Mouse (Mus musculus): ENCODE results near the gene Tead4. TPM values are rescaled to one million over a fixed set of nuclear protein-coding genes. Genes with fewer than 3 reads are reported as not detected.

Tead4 gene
- polyA plus RNA-seq, 1 experiment from 2014 or later = 0.28 TPM

DNA sequence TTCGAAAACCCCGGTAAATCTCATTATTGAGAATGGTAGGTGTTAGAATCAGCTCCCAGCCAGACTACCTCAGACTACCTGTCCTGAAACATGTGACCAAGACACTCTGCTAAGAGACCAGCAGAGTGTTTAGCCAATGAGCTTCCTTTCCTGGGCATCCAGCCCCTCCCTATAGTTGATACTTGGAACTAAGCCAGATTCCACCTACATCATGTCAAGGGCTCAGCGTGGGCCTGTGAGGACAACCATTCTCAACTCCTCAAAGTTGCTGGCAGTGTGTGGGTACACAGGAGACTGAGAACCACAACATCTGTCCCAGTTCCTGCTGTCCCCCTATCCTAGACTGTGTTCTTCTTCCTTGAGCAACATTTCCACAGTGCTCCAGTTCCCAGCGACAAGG lies 45.3 kb downstream of the Tead4 start:
- no peaks in the 10 kb centered on the region for H3K27me3 ChIP-seq (ENCODE audit: insufficient read depth, low read length)
- H3K36me3 ChIP-seq (replicated peaks; ENCODE audit: insufficient read depth, low read length) = no peaks in the 10 kb centered on the region
- no peak overlapping the region for H3K9ac ChIP-seq (replicated peaks)
- DNase-seq (no peak), ATAC-seq (no peak)
- H3K4me1 ChIP-seq (ENCODE audit: insufficient read depth) = no peaks in the 10 kb centered on the region
- H3K27ac ChIP-seq (ENCODE audit: low read depth) = no peak overlapping the region
- TF ChIP-seq CTCF (IDR thresholded peaks at IDR 0.05; ENCODE audit: low read depth) (no peak), EP300 (IDR thresholded peaks at IDR 0.05; ENCODE audit: low read depth) (no peak)
- 77% methylated on average over 4 of the region's 4 CpGs for WGBS (ENCODE audit: insufficient replicate concordance)
- H3K4me2 ChIP-seq (ENCODE audit: low read depth, low read length) = no peak overlapping the region
- H3K4me3 ChIP-seq (ENCODE audit: low read depth, low read length) = no peak overlapping the region
- no peaks in the 10 kb centered on the region for H3K9me3 ChIP-seq (ENCODE audit: low read length)

- Histone ChIP-seq H3K27ac (ENCODE audit: low read depth) (no peak overlapping the region), H3K36me3 (replicated peaks; ENCODE audit: insufficient read depth, low read length) (no peaks in the 10 kb centered on the region), H3K4me3 (ENCODE audit: low read depth, low read length) (no peak overlapping the region), H3K27me3 (ENCODE audit: insufficient read depth, low read length) (no peaks in the 10 kb centered on the region), H3K4me1 (ENCODE audit: insufficient read depth) (no peaks in the 10 kb centered on the region), H3K9ac (replicated peaks) (no peak overlapping the region), H3K4me2 (ENCODE audit: low read depth, low read length) (no peak overlapping the region), H3K9me3 (ENCODE audit: low read length) (no peaks in the 10 kb centered on the region)
- 77% methylated on average over 4 of the region's 4 CpGs for WGBS (ENCODE audit: insufficient replicate concordance)
- no peak for ATAC-seq
- no peak for DNase-seq
- TF ChIP-seq CTCF (IDR thresholded peaks at IDR 0.05; ENCODE audit: low read depth) (no peak), EP300 (IDR thresholded peaks at IDR 0.05; ENCODE audit: low read depth) (no peak)
These were observed 46.1 kb downstream of the Tead4 start for GRCm38 (mm10) chr6:128254551-128254950.

GRCm38 (mm10) chr6:128253111-128253510 lies 47.5 kb downstream of the Tead4 start:
- ATAC-seq = no peak
- WGBS (ENCODE audit: insufficient replicate concordance) = 77% methylated on average over 2 of the region's 2 CpGs
- Histone ChIP-seq H3K4me1 (ENCODE audit: insufficient read depth) (no peaks in the 10 kb centered on the region), H3K4me3 (ENCODE audit: low read depth, low read length) (no peak overlapping the region), H3K4me2 (ENCODE audit: low read depth, low read length) (no peak overlapping the region), H3K9ac (replicated peaks) (no peak overlapping the region), H3K27me3 (ENCODE audit: insufficient read depth, low read length) (no peaks in the 10 kb centered on the region), H3K27ac (ENCODE audit: low read depth) (no peak overlapping the region), H3K36me3 (replicated peaks; ENCODE audit: insufficient read depth, low read length) (no peaks in the 10 kb centered on the region), H3K9me3 (ENCODE audit: low read length) (no peaks in the 10 kb centered on the region)
- TF ChIP-seq CTCF (IDR thresholded peaks at IDR 0.05; ENCODE audit: low read depth) (no peak), EP300 (IDR thresholded peaks at IDR 0.05; ENCODE audit: low read depth) (no peak)
- no peak for DNase-seq

DNA sequence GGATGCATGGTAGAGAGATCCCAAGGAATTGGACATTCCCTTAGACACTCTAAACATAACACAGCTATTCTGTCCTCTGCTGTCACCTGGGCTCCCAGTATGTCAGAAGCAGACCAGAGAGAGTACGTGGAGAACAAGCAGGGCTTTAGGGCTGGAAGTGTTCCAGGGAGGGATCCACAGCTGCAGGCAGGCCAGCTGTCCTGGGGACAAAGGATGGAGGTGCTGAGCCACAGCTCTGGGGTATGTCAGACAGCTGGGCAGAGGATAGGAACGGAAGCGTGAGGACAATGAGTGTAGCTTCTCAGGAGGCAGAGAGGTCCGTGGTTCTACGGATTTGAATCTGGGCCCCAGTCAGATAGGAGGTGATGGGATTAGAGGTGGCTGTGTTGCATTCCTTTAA lies 50.0 kb downstream of the Tead4 start:
- no peak overlapping the region for H3K4me2 ChIP-seq (ENCODE audit: low read depth, low read length)
- DNase-seq (no peak), ATAC-seq (no peak)
- no peak overlapping the region for H3K9ac ChIP-seq (replicated peaks)
- H3K27me3 ChIP-seq (ENCODE audit: insufficient read depth, low read length) = no peaks in the 10 kb centered on the region
- no peak overlapping the region for H3K4me3 ChIP-seq (ENCODE audit: low read depth, low read length)
- no peaks in the 10 kb centered on the region for H3K9me3 ChIP-seq (ENCODE audit: low read length)
- WGBS (ENCODE audit: insufficient replicate concordance) = 81% methylated on average over 5 of the region's 5 CpGs
- TF ChIP-seq CTCF (IDR thresholded peaks at IDR 0.05; ENCODE audit: low read depth) (no peak), EP300 (IDR thresholded peaks at IDR 0.05; ENCODE audit: low read depth) (no peak)
- no peaks in the 10 kb centered on the region for H3K36me3 ChIP-seq (replicated peaks; ENCODE audit: insufficient read depth, low read length)
- no peak overlapping the region for H3K27ac ChIP-seq (ENCODE audit: low read depth)
- no peaks in the 10 kb centered on the region for H3K4me1 ChIP-seq (ENCODE audit: insufficient read depth)

GRCm38 (mm10) chr6:128237102-128237763 lies 63.4 kb downstream of the Tead4 start:
- no peak for DNase-seq
- Histone ChIP-seq H3K4me1 (ENCODE audit: insufficient read depth) (no peaks in the 10 kb centered on the region), H3K9ac (replicated peaks) (no peak overlapping the region), H3K27me3 (ENCODE audit: insufficient read depth, low read length) (no peaks in the 10 kb centered on the region), H3K4me2 (ENCODE audit: low read depth, low read length) (no peak overlapping the region), H3K9me3 (ENCODE audit: low read length) (no peaks in the 10 kb centered on the region), H3K27ac (ENCODE audit: low read depth) (no peak overlapping the region), H3K4me3 (ENCODE audit: low read depth, low read length) (no peak overlapping the region), H3K36me3 (replicated peaks; ENCODE audit: insufficient read depth, low read length) (no peaks in the 10 kb centered on the region)
- 49% methylated on average over 2 of the region's 2 CpGs for WGBS (ENCODE audit: insufficient replicate concordance)
- TF ChIP-seq CTCF (IDR thresholded peaks at IDR 0.05; ENCODE audit: low read depth) = no peak
- TF ChIP-seq EP300 (IDR thresholded peaks at IDR 0.05; ENCODE audit: low read depth) = no peak
- no peak for ATAC-seq

DNA sequence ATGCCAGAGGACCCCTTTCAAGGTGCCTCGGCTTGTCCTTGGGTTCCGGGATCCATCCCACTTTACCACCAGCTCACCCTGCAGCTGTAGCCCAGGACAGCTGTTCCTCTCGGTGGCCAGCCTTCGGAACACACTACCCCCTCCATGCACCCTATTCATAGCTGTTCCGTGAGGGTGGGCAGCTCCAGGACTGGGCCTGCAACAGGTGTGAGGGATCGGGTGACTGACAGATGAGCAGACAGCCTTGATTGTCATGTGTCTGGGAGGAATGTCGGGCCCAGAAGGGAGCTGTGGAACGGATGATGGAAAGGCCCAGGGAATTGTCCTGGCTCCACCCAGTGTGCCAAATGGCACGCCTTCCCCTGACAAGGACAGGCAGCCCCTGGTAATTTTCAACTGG lies 64.0 kb downstream of the Tead4 start:
- Histone ChIP-seq H3K36me3 (replicated peaks; ENCODE audit: insufficient read depth, low read length) (no peaks in the 10 kb centered on the region), H3K27ac (ENCODE audit: low read depth) (no peak overlapping the region)

More for the DNA sequence above, 64.0 kb downstream of the Tead4 start:
- WGBS (ENCODE audit: insufficient replicate concordance) = 73% methylated on average over 9 of the region's 9 CpGs
- Histone ChIP-seq H3K27me3 (ENCODE audit: insufficient read depth, low read length) (no peaks in the 10 kb centered on the region), H3K4me3 (ENCODE audit: low read depth, low read length) (no peak overlapping the region), H3K9ac (replicated peaks) (no peak overlapping the region), H3K4me2 (ENCODE audit: low read depth, low read length) (no peak overlapping the region), H3K4me1 (ENCODE audit: insufficient read depth) (no peaks in the 10 kb centered on the region), H3K9me3 (ENCODE audit: low read length) (no peaks in the 10 kb centered on the region)
- no peak for DNase-seq
- TF ChIP-seq EP300 (IDR thresholded peaks at IDR 0.05; ENCODE audit: low read depth) (no peak), CTCF (IDR thresholded peaks at IDR 0.05; ENCODE audit: low read depth) (no peak)
- no peak for ATAC-seq

Measured in liver, postnatal 0 days (tissue).